Comparison of ENCODE assay signal across 8 mouse cellular contexts in genomic region chr6:146724581-146725383, GRCm38 (mm10). TPM values are rescaled to one million over a fixed set of nuclear protein-coding genes. Genes with fewer than 3 reads are reported as not detected.
A peak's percentile ranks its signal among the peaks of the same experiment; 100 is the strongest.
DNase-seq lines count a peak whose midpoint lies in the region; ATAC-seq lines count a peak whose summit lies in the region.

Gene Stk38l, plus strand, starts transcription at chr6:146724995.

- no peaks in the 10 kb centered on the region for H3K9me3 ChIP-seq in embryonic facial prominence, embryonic 14.5 days (ENCODE audit: control insufficient read depth, low read length)
- no peaks in the 10 kb centered on the region for H3K9me3 ChIP-seq in kidney, embryonic 14.5 days (ENCODE audit: control insufficient read depth, low read length)
- H3K9me3 ChIP-seq in limb, embryonic 15.5 days = no peaks in the 10 kb centered on the region

- ATAC-seq in embryonic facial prominence, embryonic 14.5 days (ENCODE audit: low read depth) = peak; percentile 97
- ATAC-seq in kidney, embryonic 14.5 days (ENCODE audit: low FRiP score, low TSS enrichment) = peak; percentile 98
- peak; percentile 94 for ATAC-seq in limb, embryonic 15.5 days (ENCODE audit: insufficient number of reproducible peaks, low FRiP score, low TSS enrichment, low read depth)

- no peaks in the 10 kb centered on the region for H3K27me3 ChIP-seq in embryonic facial prominence, embryonic 14.5 days (replicated peaks; ENCODE audit: control insufficient read depth, insufficient read depth, low read length)
- H3K27me3 ChIP-seq in kidney, embryonic 14.5 days (ENCODE audit: control insufficient read depth, insufficient read depth, low read length) = no peaks in the 10 kb centered on the region
- H3K27me3 ChIP-seq in limb, embryonic 15.5 days = no peaks in the 10 kb centered on the region

- no peaks in the 10 kb centered on the region for H3K36me3 ChIP-seq in embryonic facial prominence, embryonic 14.5 days (ENCODE audit: control insufficient read depth, insufficient read depth, low read length)
- no peaks in the 10 kb centered on the region for H3K36me3 ChIP-seq in kidney, embryonic 14.5 days (ENCODE audit: control insufficient read depth, insufficient read depth, low read length)
- H3K36me3 ChIP-seq in limb, embryonic 15.5 days = no peaks in the 10 kb centered on the region

- 6% methylated on average over 16 of the region's 87 CpGs for WGBS in embryonic facial prominence, embryonic 14.5 days
- 2% methylated on average over 71 of the region's 87 CpGs for WGBS in kidney, embryonic 14.5 days
- 2% methylated on average over 76 of the region's 87 CpGs for WGBS in limb, embryonic 15.5 days

- peak within 1 kb of the TSS; percentile 76 for H3K4me2 ChIP-seq in embryonic facial prominence, embryonic 14.5 days (ENCODE audit: low read depth, low read length)
- H3K4me2 ChIP-seq in kidney, embryonic 14.5 days (replicated peaks; ENCODE audit: low read depth, low read length) = peak within 1 kb of the TSS; percentile 69
- H3K4me2 ChIP-seq in limb, embryonic 15.5 days = peak within 1 kb of the TSS; percentile 74

- H3K9ac ChIP-seq in embryonic facial prominence, embryonic 14.5 days (ENCODE audit: low read depth, low read length) = peak within 1 kb of the TSS; percentile 82
- peak within 1 kb of the TSS; percentile 77 for H3K9ac ChIP-seq in kidney, embryonic 14.5 days (ENCODE audit: low read depth, low read length)
- peak within 1 kb of the TSS; percentile 82 for H3K9ac ChIP-seq in limb, embryonic 15.5 days

- peak within 1 kb of the TSS; percentile 78 for H3K27ac ChIP-seq in embryonic facial prominence, embryonic 14.5 days (replicated peaks; ENCODE audit: low read depth, low read length)
- H3K27ac ChIP-seq in kidney, embryonic 14.5 days (ENCODE audit: low read depth, low read length) = peak within 1 kb of the TSS; percentile 27
- peak within 1 kb of the TSS; percentile 82 for H3K27ac ChIP-seq in limb, embryonic 15.5 days

- peak; percentile 94 for DNase-seq in 3T3-L1 (ENCODE audit: low read depth, low spot score)
- DNase-seq in adrenal gland, postnatal 4 days (ENCODE audit: low spot score in 2 of 2) = peak; percentile 85
- peak; percentile 97 for DNase-seq in embryonic facial prominence, embryonic 14.5 days (ENCODE audit: low spot score)
- peak; percentile 91 to 93 for DNase-seq in heart, adult 9 months (ENCODE audit: low spot score in 2 of 2)
- DNase-seq in monocyte, adult 2 months (ENCODE audit: low read depth in 1 of 2, low spot score in 2 of 2) = peak; percentile 69 to 84
- peak; percentile 91 to 93 for DNase-seq in spleen, postnatal 36 days (ENCODE audit: low spot score in 2 of 2)

- peak within 1 kb of the TSS; percentile 82 for H3K4me3 ChIP-seq in embryonic facial prominence, embryonic 14.5 days (ENCODE audit: low read depth, low read length)
- peak within 1 kb of the TSS; percentile 82 for H3K4me3 ChIP-seq in kidney, embryonic 14.5 days (ENCODE audit: low read length)
- H3K4me3 ChIP-seq in limb, embryonic 15.5 days = peak within 1 kb of the TSS; percentile 96

- no peaks in the 10 kb centered on the region; the same call in 1 of the 2 replicates for H3K4me1 ChIP-seq in embryonic facial prominence, embryonic 14.5 days (ENCODE audit: control insufficient read depth, insufficient read depth, low read length)
- 0 out of 2 replicates have a peak, but pooled peaks cover 3% of the 10 kb centered on the region for H3K4me1 ChIP-seq in kidney, embryonic 14.5 days (ENCODE audit: control insufficient read depth, insufficient read depth, low read length)
- H3K4me1 ChIP-seq in limb, embryonic 15.5 days = peaks cover 11% of the 10 kb centered on the region

RNA-seq across cellular contexts. Expression of gene Stk38l, which starts in this region (rescaled TPM):
- total RNA-seq in adrenal gland, postnatal 4 days (2021) = 10 to 100 TPM; 13.7 to 17.4 TPM
- polyA plus RNA-seq in embryonic facial prominence, embryonic 14.5 days (2014; fragmentation: Nextera tagmentation; extraction: Ambion mirVana) = 18.4 and 18.5 TPM in 2 replicates
- 9.9 and 17.2 TPM in 2 replicates for polyA plus RNA-seq in kidney, embryonic 14.5 days (2014; fragmentation: Nextera tagmentation; extraction: Ambion mirVana)
- 17.3 and 17.4 TPM in 2 replicates for polyA plus RNA-seq in limb, embryonic 15.5 days (2015; fragmentation: Nextera tagmentation; extraction: Ambion mirVana)

Comparison
In these comparisons a context has a peak if more than half of its experiments do, and no peak if none do; other contexts are left out.
1. Peak in every context shown above with its lines: DNase-seq, ATAC-seq, H3K4me3 ChIP-seq and H3K27ac ChIP-seq.
2. H3K27ac ChIP-seq: peak in every context shown above with its lines; median percentile 82 in limb, embryonic 15.5 days; 78 in embryonic facial prominence, embryonic 14.5 days; 27 in kidney, embryonic 14.5 days.